In the genomic region with DNA sequence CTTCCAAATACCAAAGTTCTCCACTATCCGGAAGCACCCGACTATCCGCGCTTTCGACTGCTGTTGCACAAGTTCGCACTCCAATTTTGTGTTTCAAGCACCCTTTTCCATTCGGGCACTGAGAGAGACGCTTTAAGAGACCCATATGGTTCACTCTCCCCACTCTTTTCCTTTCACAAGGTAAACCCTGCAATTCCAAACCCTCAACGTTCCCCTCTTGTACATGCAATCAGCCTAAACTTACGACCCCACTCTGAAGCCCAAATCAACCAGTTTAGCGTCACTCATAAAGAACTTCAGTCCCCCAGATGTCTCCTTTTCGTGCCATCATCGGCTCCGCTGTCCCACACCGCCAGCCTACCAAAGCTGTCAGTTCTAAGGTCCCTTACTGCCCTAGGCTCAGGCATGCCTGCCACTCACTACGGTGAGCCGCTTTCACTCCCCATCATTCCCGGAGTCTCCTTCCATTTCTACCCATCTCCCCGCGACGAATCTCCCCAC, we compare ENCODE assay signal across 7 mouse cellular contexts. TPM values are rescaled to one million over a fixed set of nuclear protein-coding genes. Genes with fewer than 3 reads are reported as not detected.
DNase-seq lines count a peak whose midpoint lies in the region; TF ChIP-seq lines count a peak whose summit lies in the region.

No protein-coding gene starts in this region.

- H3K4me1 ChIP-seq in embryonic fibroblast, embryonic 13.5 days (ENCODE audit: control insufficient read depth, insufficient read depth, low read length) = peaks cover 9% of the 10 kb centered on the region

- H3K4me3 ChIP-seq in embryonic fibroblast, embryonic 13.5 days (ENCODE audit: insufficient read depth, low read length) = peak overlapping the region; percentile 100

- no peak for TF ChIP-seq CTCF in embryonic fibroblast, embryonic 13.5 days (IDR thresholded peaks at IDR 0.05; ENCODE audit: borderline replicate concordance, insufficient read depth, low read length)

- peak overlapping the region; percentile 31; the same call in 1 of the 2 replicates for H3K27ac ChIP-seq in embryonic fibroblast, embryonic 13.5 days (ENCODE audit: insufficient read depth, low read length)

- no peak for TF ChIP-seq POLR2A in embryonic fibroblast, embryonic 13.5 days (IDR thresholded peaks at IDR 0.05; ENCODE audit: low read depth, low read length)

- DNase-seq in 416B (ENCODE audit: low read depth) = peak; percentile 50
- peak; percentile 22 for DNase-seq in B cell, adult 2 months
- DNase-seq in kidney, adult 18-20 months = peak; percentile 23
- DNase-seq in lung, postnatal 25 days (ENCODE audit: low spot score) = peak; percentile 55
- DNase-seq in testis, postnatal 10 days (ENCODE audit: low spot score) = peak; percentile 34
- DNase-seq in cerebellum, adult 9-11 months = no peak

RNA-seq across cellular contexts. Expression of a gene that starts 1.1 kb away (rescaled TPM):
- polyA plus RNA-seq in embryonic fibroblast, embryonic 13.5 days (2011; ENCODE audit: insufficient read length, low read depth, missing spikeins) = 75.7 and 83.7 TPM in 2 replicates

RNA-seq across cellular contexts. Expression of a gene that starts 1.2 kb away (rescaled TPM):
- 653 and 674 TPM in 2 replicates for polyA plus RNA-seq in embryonic fibroblast, embryonic 13.5 days (2011; ENCODE audit: insufficient read length, low read depth, missing spikeins)
